Mouse (Mus musculus): ENCODE measurements around the gene AC161166.1. TPM values are rescaled to one million over a fixed set of nuclear protein-coding genes. Genes with fewer than 3 reads are reported as not detected.

The AC161166.1 gene
- polyA plus RNA-seq, 1 experiment from 2014 or later: 0.32 TPM

- no peaks in the 10 kb centered on the region for H3K9me3 ChIP-seq (replicated peaks; ENCODE audit: control insufficient read depth, low read length)
- ATAC-seq (replicated peaks; ENCODE audit: insufficient number of reproducible peaks, low FRiP score, low TSS enrichment, low read depth): no peak
- H3K27me3 ChIP-seq (ENCODE audit: control insufficient read depth, insufficient read depth, low read length): peaks cover 6% of the 10 kb centered on the region
- H3K9ac ChIP-seq (replicated peaks; ENCODE audit: low read length): no peak overlapping the region
- H3K36me3 ChIP-seq (replicated peaks; ENCODE audit: control insufficient read depth, insufficient read depth, low read depth, low read length): peaks cover 3% of the 10 kb centered on the region
- DNase-seq (ENCODE audit: low spot score): no peak
- peak overlapping the region; percentile 23; the same call in 1 of the 2 replicates for H3K4me2 ChIP-seq (ENCODE audit: low read depth, low read length)
- peaks cover 3% of the 10 kb centered on the region; the same call in 1 of the 2 replicates for H3K4me1 ChIP-seq (ENCODE audit: control insufficient read depth, insufficient read depth, low read length)
- H3K27ac ChIP-seq (replicated peaks; ENCODE audit: low read depth, low read length): no peak overlapping the region
- no peak overlapping the region for H3K4me3 ChIP-seq (ENCODE audit: low read depth, low read length)
- WGBS: 57% methylated on average over 28 of the region's 28 CpGs
These were observed 20.8 kb upstream of the AC161166.1 start for GRCm38 (mm10) chr7:24533031-24533571.

- peaks cover 3% of the 10 kb centered on the region for H3K36me3 ChIP-seq (replicated peaks; ENCODE audit: control insufficient read depth, insufficient read depth, low read depth, low read length)
- peak overlapping the region; percentile 77 for H3K9ac ChIP-seq (replicated peaks; ENCODE audit: low read length)
- ATAC-seq (replicated peaks; ENCODE audit: insufficient number of reproducible peaks, low FRiP score, low TSS enrichment, low read depth): peak; percentile 50
- no peak overlapping the region for H3K27ac ChIP-seq (replicated peaks; ENCODE audit: low read depth, low read length)
- peaks cover 3% of the 10 kb centered on the region; the same call in 1 of the 2 replicates for H3K4me1 ChIP-seq (ENCODE audit: control insufficient read depth, insufficient read depth, low read length)
- H3K27me3 ChIP-seq (ENCODE audit: control insufficient read depth, insufficient read depth, low read length): peaks cover 6% of the 10 kb centered on the region
- peak overlapping the region; percentile 47 for H3K4me3 ChIP-seq (ENCODE audit: low read depth, low read length)
- peak; percentile 84 for DNase-seq (ENCODE audit: low spot score)
- under 1% methylated on average over 43 of the region's 43 CpGs for WGBS
- H3K4me2 ChIP-seq (ENCODE audit: low read depth, low read length): peak overlapping the region; percentile 84
- no peaks in the 10 kb centered on the region for H3K9me3 ChIP-seq (replicated peaks; ENCODE audit: control insufficient read depth, low read length)
These were observed 19.1 kb upstream of the AC161166.1 start for GRCm38 (mm10) chr7:24531211-24531971.

- H3K9me3 ChIP-seq (replicated peaks; ENCODE audit: control insufficient read depth, low read length): no peaks in the 10 kb centered on the region
- H3K9ac ChIP-seq (replicated peaks; ENCODE audit: low read length): peak within 1 kb of the TSS; percentile 77
- peaks cover 3% of the 10 kb centered on the region for H3K36me3 ChIP-seq (replicated peaks; ENCODE audit: control insufficient read depth, insufficient read depth, low read depth, low read length)
- peaks cover 3% of the 10 kb centered on the region; the same call in 1 of the 2 replicates for H3K4me1 ChIP-seq (ENCODE audit: control insufficient read depth, insufficient read depth, low read length)
- no peak within 1 kb of the TSS; the same call in 1 of the 2 replicates for H3K27ac ChIP-seq (replicated peaks; ENCODE audit: low read depth, low read length)
- ATAC-seq (replicated peaks; ENCODE audit: insufficient number of reproducible peaks, low FRiP score, low TSS enrichment, low read depth) (peak; percentile 90), DNase-seq (ENCODE audit: low spot score) (peak; percentile 100)
- H3K4me2 ChIP-seq (ENCODE audit: low read depth, low read length): peak within 1 kb of the TSS; percentile 84
- H3K27me3 ChIP-seq (ENCODE audit: control insufficient read depth, insufficient read depth, low read length): peaks cover 6% of the 10 kb centered on the region
- under 1% methylated on average over 44 of the region's 44 CpGs for WGBS
- H3K4me3 ChIP-seq (ENCODE audit: low read depth, low read length): peak within 1 kb of the TSS; percentile 47
These were observed 18.0 kb upstream of the AC161166.1 start, which contains the start of gene Irgq for GRCm38 (mm10) chr7:24530062-24530931. Gene Irgq, plus strand, starts transcription at chr7:24530689.

- Histone ChIP-seq H3K9me3 (replicated peaks; ENCODE audit: control insufficient read depth, low read length) (no peaks in the 10 kb centered on the region), H3K36me3 (replicated peaks; ENCODE audit: control insufficient read depth, insufficient read depth, low read depth, low read length) (peaks cover 3% of the 10 kb centered on the region), H3K4me2 (ENCODE audit: low read depth, low read length) (peak overlapping the region; percentile 84), H3K9ac (replicated peaks; ENCODE audit: low read length) (peak overlapping the region; percentile 62), H3K4me1 (ENCODE audit: control insufficient read depth, insufficient read depth, low read length) (peaks cover 3% of the 10 kb centered on the region; the same call in 1 of the 2 replicates), H3K27me3 (ENCODE audit: control insufficient read depth, insufficient read depth, low read length) (peaks cover 6% of the 10 kb centered on the region), H3K4me3 (ENCODE audit: low read depth, low read length) (peak overlapping the region; percentile 47), H3K27ac (replicated peaks; ENCODE audit: low read depth, low read length) (no peak overlapping the region)
- no peak for ATAC-seq (replicated peaks; ENCODE audit: insufficient number of reproducible peaks, low FRiP score, low TSS enrichment, low read depth)
- WGBS: 55% methylated on average over 11 of the region's 11 CpGs
- no peak for DNase-seq (ENCODE audit: low spot score)
These were observed 17.3 kb upstream of the AC161166.1 start for GRCm38 (mm10) chr7:24529580-24529979.

- Histone ChIP-seq H3K4me3 (ENCODE audit: low read depth, low read length) (no peak overlapping the region), H3K36me3 (replicated peaks; ENCODE audit: control insufficient read depth, insufficient read depth, low read depth, low read length) (peaks cover 3% of the 10 kb centered on the region), H3K9ac (replicated peaks; ENCODE audit: low read length) (no peak overlapping the region), H3K27ac (replicated peaks; ENCODE audit: low read depth, low read length) (no peak overlapping the region), H3K4me1 (ENCODE audit: control insufficient read depth, insufficient read depth, low read length) (no peaks in the 10 kb centered on the region), H3K4me2 (ENCODE audit: low read depth, low read length) (no peak overlapping the region), H3K27me3 (ENCODE audit: control insufficient read depth, insufficient read depth, low read length) (peaks cover 6% of the 10 kb centered on the region), H3K9me3 (replicated peaks; ENCODE audit: control insufficient read depth, low read length) (no peaks in the 10 kb centered on the region)
- ATAC-seq (replicated peaks; ENCODE audit: insufficient number of reproducible peaks, low FRiP score, low TSS enrichment, low read depth) (no peak), DNase-seq (ENCODE audit: low spot score) (no peak)
- WGBS: 89% methylated on average over 11 of the region's 11 CpGs
These were observed 16.6 kb upstream of the AC161166.1 start for GRCm38 (mm10) chr7:24528861-24529260.

- H3K27ac ChIP-seq (replicated peaks; ENCODE audit: low read depth, low read length): no peak overlapping the region
- H3K9ac ChIP-seq (replicated peaks; ENCODE audit: low read length): no peak overlapping the region
- ATAC-seq (replicated peaks; ENCODE audit: insufficient number of reproducible peaks, low FRiP score, low TSS enrichment, low read depth) (no peak), DNase-seq (ENCODE audit: low spot score) (no peak)
- no peaks in the 10 kb centered on the region for H3K4me1 ChIP-seq (ENCODE audit: control insufficient read depth, insufficient read depth, low read length)
- no peak overlapping the region for H3K4me3 ChIP-seq (ENCODE audit: low read depth, low read length)
- H3K4me2 ChIP-seq (ENCODE audit: low read depth, low read length): no peak overlapping the region
- WGBS: 83% methylated on average over 12 of the region's 12 CpGs
- no peaks in the 10 kb centered on the region for H3K9me3 ChIP-seq (replicated peaks; ENCODE audit: control insufficient read depth, low read length)
- H3K36me3 ChIP-seq (replicated peaks; ENCODE audit: control insufficient read depth, insufficient read depth, low read depth, low read length): no peaks in the 10 kb centered on the region
- H3K27me3 ChIP-seq (ENCODE audit: control insufficient read depth, insufficient read depth, low read length): no peaks in the 10 kb centered on the region
These were observed 13.6 kb upstream of the AC161166.1 start for GRCm38 (mm10) chr7:24525686-24526420.

GRCm38 (mm10) chr7:24524978-24525377 is 12.7 kb upstream of the AC161166.1 start:
- Histone ChIP-seq H3K9ac (replicated peaks; ENCODE audit: low read length) (no peak overlapping the region), H3K27me3 (ENCODE audit: control insufficient read depth, insufficient read depth, low read length) (no peaks in the 10 kb centered on the region), H3K27ac (replicated peaks; ENCODE audit: low read depth, low read length) (no peak overlapping the region), H3K36me3 (replicated peaks; ENCODE audit: control insufficient read depth, insufficient read depth, low read depth, low read length) (no peaks in the 10 kb centered on the region), H3K4me3 (ENCODE audit: low read depth, low read length) (no peak overlapping the region), H3K4me2 (ENCODE audit: low read depth, low read length) (no peak overlapping the region), H3K9me3 (replicated peaks; ENCODE audit: control insufficient read depth, low read length) (no peaks in the 10 kb centered on the region), H3K4me1 (ENCODE audit: control insufficient read depth, insufficient read depth, low read length) (no peaks in the 10 kb centered on the region)
- DNase-seq (ENCODE audit: low spot score) (no peak), ATAC-seq (replicated peaks; ENCODE audit: insufficient number of reproducible peaks, low FRiP score, low TSS enrichment, low read depth) (no peak)
- WGBS: 77% methylated on average over 6 of the region's 6 CpGs
